Mouse (Mus musculus): ENCODE measurements around the gene Cdx2. TPM values are rescaled to one million over a fixed set of nuclear protein-coding genes. Genes with fewer than 3 reads are reported as not detected.

The Cdx2 gene
- not detected for total RNA-seq (2021)
- long read RNA-seq, experiment 1, result 0 reads
- long read RNA-seq, experiment 2, result 0 reads

GRCm38 (mm10) chr5:147306638-147307397, at the start of gene Cdx2:
TSS of gene Cdx2 (minus strand) at chr5:147307270.
- DNase-seq, result no peak

- no peak for DNase-seq
Observed at GRCm38 (mm10) chr5:147356260-147357055, 49.4 kb upstream of the Cdx2 start.

GRCm38 (mm10) chr5:147355788-147356187, 48.7 kb upstream of the Cdx2 start:
- DNase-seq, result no peak

DNA sequence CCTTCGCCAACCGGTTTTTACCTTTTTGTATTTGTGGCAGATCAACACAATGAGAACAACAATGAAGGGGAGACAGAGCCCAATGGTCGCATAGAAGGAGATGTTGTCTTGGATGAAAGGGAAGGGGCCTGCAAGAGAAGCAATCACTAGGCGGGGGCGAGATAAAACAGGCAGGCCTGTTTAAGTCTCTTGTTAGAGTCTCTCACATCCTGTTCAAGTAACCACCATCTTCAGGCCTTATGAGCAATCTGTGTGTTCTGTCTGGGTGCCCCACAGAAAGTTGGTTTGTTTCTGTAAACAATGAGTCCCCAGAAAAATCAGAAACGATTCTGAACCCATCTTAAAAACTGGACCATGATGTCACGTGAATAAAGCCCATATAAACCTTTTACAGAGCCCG, 47.9 kb upstream of the Cdx2 start:
- no peak for DNase-seq

GRCm38 (mm10) chr5:147354161-147354780, 47.2 kb upstream of the Cdx2 start:
- DNase-seq, result no peak

- DNase-seq, result no peak
Observed at GRCm38 (mm10) chr5:147351931-147352330, 44.9 kb upstream of the Cdx2 start.

DNA sequence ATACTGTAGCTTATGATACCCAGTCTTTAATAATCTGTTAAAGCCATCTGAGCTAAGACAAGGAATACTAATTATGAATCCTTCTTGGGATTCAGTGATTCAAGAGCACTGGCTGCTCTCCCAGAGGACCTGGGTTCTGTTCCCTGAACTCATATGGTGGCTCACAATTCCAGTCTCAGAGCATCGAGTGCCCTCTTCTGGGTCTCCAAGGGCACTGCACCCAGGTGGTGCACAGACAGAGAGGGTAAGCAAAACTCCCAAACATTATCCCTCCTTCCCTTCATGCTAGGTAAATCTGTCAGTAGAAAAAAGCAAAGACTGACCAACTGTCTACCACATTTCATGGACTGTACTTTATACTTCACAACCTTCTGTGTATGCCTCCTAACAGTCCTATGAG, 38.9 kb upstream of the Cdx2 start:
- DNase-seq, result no peak

GRCm38 (mm10) chr5:147343904-147344303, 36.8 kb upstream of the Cdx2 start:
- DNase-seq, result no peak

GRCm38 (mm10) chr5:147342901-147343300, 35.8 kb upstream of the Cdx2 start:
- no peak for DNase-seq

- no peak for DNase-seq
Observed at GRCm38 (mm10) chr5:147340741-147341414, 33.8 kb upstream of the Cdx2 start.

- DNase-seq, result no peak
Observed at GRCm38 (mm10) chr5:147339560-147339959, 32.5 kb upstream of the Cdx2 start.

DNA sequence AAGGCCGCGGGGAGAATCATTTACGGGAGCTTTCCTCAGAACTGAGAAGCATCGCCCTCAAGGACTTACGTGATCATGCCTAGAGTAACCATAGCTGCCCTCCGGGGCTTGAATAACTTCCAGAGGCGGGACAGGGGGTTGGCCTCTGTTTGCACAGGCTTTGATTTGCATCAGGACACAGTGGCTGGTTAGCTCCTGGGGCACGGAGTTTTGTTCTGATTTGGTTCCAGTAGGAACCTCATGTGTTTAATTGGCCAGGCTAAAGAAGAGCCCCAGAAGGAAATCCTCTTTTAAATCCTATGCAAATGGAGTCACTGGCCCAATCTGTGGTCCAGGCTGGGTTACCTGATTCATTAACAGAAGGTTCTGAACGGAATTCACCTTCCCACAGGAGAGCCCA, 31.9 kb upstream of the Cdx2 start:
- DNase-seq, result no peak

DNA sequence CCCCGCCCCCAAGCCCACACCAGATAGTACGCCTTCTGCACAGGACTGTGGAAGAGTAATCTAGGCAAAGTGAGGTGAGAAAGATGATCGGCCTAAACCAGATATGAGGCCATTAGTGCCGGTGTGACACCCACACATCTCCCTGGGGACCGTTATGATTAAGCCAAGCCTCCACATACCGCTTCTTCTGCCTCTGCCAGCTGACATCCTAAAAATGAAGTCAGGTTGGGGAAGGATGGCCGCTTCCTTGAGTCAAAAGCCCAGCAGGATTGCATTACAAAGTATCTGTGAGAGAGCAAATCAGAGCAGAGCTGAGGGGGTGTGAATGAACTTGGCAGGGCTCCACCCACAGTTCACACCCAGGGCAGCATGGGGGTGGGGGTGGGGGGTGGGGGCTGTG, 25.6 kb upstream of the Cdx2 start:
- no peak for DNase-seq

DNA sequence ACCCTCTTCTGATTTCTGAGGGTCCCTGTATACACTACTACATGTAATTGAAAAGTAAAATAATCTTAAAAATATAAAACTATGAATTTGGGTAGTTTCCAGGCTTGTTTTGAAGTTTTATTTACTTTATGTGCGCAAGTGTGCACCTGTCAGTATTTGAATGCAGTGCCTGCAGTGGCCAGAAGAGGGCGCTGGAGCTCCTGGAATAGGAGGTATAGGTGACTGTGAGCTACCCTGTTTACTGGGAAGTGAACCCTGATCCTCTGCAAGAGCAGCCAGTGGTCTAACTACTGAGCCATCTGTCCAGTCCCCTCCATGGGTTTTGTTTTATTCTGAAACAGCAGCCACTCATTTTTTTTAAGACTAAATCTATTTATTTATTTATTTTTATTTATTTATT, 24.5 kb upstream of the Cdx2 start:
- DNase-seq, result peak; percentile 38 to 45

GRCm38 (mm10) chr5:147329946-147330345, 22.9 kb upstream of the Cdx2 start:
- DNase-seq, result no peak

DNA sequence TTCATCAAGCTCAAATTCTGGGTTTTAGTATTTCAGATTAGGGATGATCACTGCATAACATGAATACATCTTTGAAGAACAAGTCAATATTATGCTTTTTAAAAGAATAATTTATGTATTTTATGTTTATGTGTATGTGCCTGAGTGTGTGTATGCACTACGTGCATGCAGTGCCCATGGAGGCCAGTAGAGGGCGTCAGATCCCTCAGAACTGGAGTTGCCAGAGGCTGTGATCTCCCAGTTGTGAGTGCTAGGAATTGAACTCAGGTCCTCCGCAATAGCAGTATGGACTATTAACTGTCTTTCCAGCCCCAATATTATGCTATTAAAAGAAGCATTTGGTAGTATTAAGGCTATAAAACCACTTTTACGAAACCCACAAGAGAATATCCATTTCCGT, 20.6 kb upstream of the Cdx2 start:
- DNase-seq, result no peak

DNA sequence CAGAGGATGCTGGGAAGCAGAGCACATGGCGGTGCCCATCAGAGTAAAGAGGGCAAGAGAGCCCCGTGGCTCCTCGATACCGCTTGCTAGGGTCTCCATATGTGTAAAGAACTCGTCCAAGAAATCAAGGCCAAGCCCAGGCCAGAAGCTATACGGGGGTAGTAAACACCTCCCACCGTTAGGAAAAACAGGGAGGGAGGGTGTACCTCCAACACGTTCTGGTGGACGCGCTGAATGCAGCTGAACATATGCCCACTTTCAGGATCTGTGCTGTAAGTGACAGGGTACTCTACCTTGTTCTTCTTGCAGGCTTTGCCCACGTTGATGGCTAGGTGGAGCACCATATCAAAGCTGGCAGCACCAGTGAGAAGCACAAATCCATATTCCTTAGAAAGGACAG, 18.9 kb upstream of the Cdx2 start:
- DNase-seq, result no peak

- peak; percentile 76 to 80 for DNase-seq
Observed at GRCm38 (mm10) chr5:147323237-147323917, 16.3 kb upstream of the Cdx2 start.

- no peak for DNase-seq
Observed at GRCm38 (mm10) chr5:147322183-147322582, 15.1 kb upstream of the Cdx2 start, which contains the start of gene Urad. TSS of gene Urad (minus strand) at chr5:147322440.

DNA sequence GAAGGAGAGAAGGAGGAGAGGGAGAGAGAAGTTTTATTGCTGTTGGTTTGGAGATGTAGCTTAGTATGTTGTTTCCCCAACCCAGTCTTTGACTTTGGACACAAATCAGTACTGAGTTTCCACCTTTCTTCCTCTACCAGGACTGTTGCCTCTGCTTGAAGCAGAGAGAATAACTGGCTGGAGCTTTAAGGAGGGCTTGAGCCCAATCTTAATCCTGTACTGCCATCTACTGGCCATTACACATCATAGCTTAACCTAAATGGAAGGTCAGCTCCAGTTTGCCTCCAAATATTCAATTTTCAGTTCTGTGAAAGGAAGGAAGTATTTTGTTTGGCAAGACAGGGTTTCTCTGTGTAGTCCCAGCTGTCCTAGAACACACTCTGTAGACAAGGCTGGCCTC, 12.6 kb upstream of the Cdx2 start:
- peak in 1 of 2 experiments; percentile 38 for DNase-seq

DNA sequence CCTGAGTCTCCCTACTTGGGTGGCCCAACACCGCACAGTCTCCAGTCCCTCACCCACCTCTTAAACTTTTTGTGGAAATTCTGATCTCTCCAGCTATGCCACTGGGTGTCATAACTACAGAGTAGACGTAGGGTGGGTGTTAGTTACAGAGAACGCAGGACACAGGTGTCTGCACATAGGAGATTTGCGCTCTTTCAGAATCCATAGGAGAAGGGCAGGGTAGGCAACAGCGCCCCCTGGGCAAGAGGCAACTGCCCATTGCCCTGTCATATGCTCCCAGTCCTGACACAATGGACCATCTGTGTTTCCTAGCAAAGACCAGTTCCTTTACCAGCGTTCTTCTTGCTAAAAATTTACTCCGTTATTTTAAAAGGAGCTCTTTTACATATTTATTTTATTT, 10.9 kb upstream of the Cdx2 start:
- DNase-seq, result peak; percentile 7 to 30

DNA sequence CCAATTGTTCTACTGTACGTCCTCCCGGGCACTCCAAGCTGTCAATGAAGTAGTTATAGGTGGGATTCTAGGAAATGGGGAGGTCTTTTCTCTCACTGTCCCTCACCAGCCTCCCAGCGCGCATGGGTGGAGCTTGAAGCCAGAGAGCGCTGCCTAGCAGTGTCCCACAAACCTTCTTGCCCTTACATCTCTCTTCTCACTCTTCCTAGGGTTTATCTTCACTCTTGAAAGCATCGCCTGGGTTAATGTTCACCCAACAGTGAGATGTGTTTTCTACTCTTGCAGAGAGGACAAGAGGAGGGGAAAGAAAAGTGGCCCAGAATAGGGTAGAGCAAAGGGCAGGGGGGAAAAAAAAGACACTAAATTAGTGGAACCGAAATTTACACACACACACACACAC, 10.3 kb upstream of the Cdx2 start:
- no peak for DNase-seq
